ENCODE assay signal across 21 mouse cellular contexts in the genomic region with DNA sequence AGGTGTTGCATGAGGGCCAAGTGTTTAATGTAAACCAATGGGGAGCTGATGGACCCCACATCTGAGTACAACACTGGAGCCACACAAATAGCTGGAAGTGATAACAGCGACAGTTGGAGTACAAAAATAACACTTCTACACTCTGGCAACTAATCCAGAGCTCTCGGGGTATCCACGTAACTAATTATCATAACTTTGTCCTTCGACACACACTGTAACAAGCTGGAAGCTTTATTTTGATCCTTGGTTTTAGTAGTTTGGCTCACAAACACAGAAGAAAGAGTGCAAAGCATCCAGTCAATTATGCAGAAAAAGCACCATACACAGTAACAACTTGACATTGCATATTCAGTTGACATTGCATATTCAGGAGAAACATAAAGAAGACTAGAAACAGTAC.
"Had no signal": no experiment of that assay in that cellular context is flagged by ENCODE, and none has a peak within 500 bp of the region (broad histone marks: within the 10 kb centered on the region; RNA-seq: fewer than 3 reads in every experiment).

No protein-coding gene starts in this region.

- H3K9me3 ChIP-seq: limb, embryonic 12.5 days; limb, embryonic 15.5 days; midbrain, embryonic 13.5 days; neural tube, embryonic 13.5 days; stomach, embryonic 15.5 days had no signal

- H3K4me2 ChIP-seq: limb, embryonic 12.5 days; limb, embryonic 15.5 days; liver, embryonic 11.5 days; lung, embryonic 14.5 days; midbrain, embryonic 13.5 days; neural tube, embryonic 13.5 days; stomach, embryonic 15.5 days had no signal

- ATAC-seq: liver, postnatal 0 days; lung, postnatal 0 days; midbrain, embryonic 13.5 days; midbrain, embryonic 16.5 days had no signal

- DNase-seq: kidney, adult 2 months; kidney, postnatal 36 days; left cerebral cortex, postnatal 4 days; liver, postnatal 0 days; lung, embryonic 14.5 days; retina, postnatal 1 day; right cerebral cortex, postnatal 25 days; spleen, adult 18-20 months; thymus, postnatal 25 days had no signal

- H3K4me1 ChIP-seq: limb, embryonic 12.5 days; limb, embryonic 15.5 days; midbrain, embryonic 13.5 days; neural tube, embryonic 13.5 days; stomach, embryonic 15.5 days had no signal

- H3K4me3 ChIP-seq: limb, embryonic 12.5 days; limb, embryonic 15.5 days; midbrain, embryonic 13.5 days; myocyte; neural tube, embryonic 13.5 days; stomach, embryonic 15.5 days had no signal

- H3K27me3 ChIP-seq: limb, embryonic 12.5 days; limb, embryonic 15.5 days; midbrain, embryonic 13.5 days; neural tube, embryonic 13.5 days; stomach, embryonic 15.5 days had no signal

- H3K27ac ChIP-seq: kidney, postnatal 0 days; limb, embryonic 12.5 days; limb, embryonic 15.5 days; liver, embryonic 14.5 days; macrophage; midbrain, embryonic 13.5 days; neural tube, embryonic 13.5 days; stomach, embryonic 15.5 days had no signal

- H3K36me3 ChIP-seq: limb, embryonic 12.5 days; limb, embryonic 15.5 days; midbrain, embryonic 13.5 days; neural tube, embryonic 13.5 days; stomach, embryonic 15.5 days had no signal

- H3K9ac ChIP-seq: limb, embryonic 12.5 days; limb, embryonic 15.5 days; liver, embryonic 14.5 days; liver, postnatal 0 days; lung, embryonic 14.5 days; midbrain, embryonic 13.5 days; neural tube, embryonic 13.5 days; stomach, embryonic 15.5 days had no signal
